Comparison of ENCODE assay signal across 18 mouse cellular contexts in genomic region chr2:116105179-116105578, GRCm38 (mm10). TPM values are rescaled to one million over a fixed set of nuclear protein-coding genes. Genes with fewer than 3 reads are reported as not detected.
DNase-seq lines count a peak whose midpoint lies in the region; ATAC-seq and TF ChIP-seq lines count a peak whose summit lies in the region.
"Had no signal": no experiment of that assay in that cellular context is flagged by ENCODE, and none has a peak within 500 bp of the region (broad histone marks: within the 10 kb centered on the region; RNA-seq: fewer than 3 reads in every experiment).

No protein-coding gene starts in this region.

- no peaks in the 10 kb centered on the region for H3K27me3 ChIP-seq in heart, adult 2 months (ENCODE audit: control insufficient read depth, insufficient read depth, low read length)
- H3K27me3 ChIP-seq in heart, embryonic 12.5 days (replicated peaks) = no peaks in the 10 kb centered on the region
- H3K27me3 ChIP-seq in CH12.LX (replicated peaks) = no peaks in the 10 kb centered on the region
- H3K27me3 ChIP-seq: embryonic facial prominence, embryonic 12.5 days; forebrain, embryonic 13.5 days; liver, embryonic 15.5 days; stomach, embryonic 15.5 days had no signal

- no peak overlapping the region for H3K9ac ChIP-seq in heart, adult 2 months (ENCODE audit: low read depth, low read length)
- no peak overlapping the region for H3K9ac ChIP-seq in heart, embryonic 12.5 days
- no peak overlapping the region for H3K9ac ChIP-seq in CH12.LX (ENCODE audit: insufficient read depth, low read depth)
- H3K9ac ChIP-seq: embryonic facial prominence, embryonic 12.5 days; forebrain, embryonic 13.5 days; liver, embryonic 15.5 days; stomach, embryonic 15.5 days had no signal

- no peak for TF ChIP-seq POLR2A in heart, adult 2 months (IDR thresholded peaks at IDR 0.05; ENCODE audit: insufficient read depth, low read depth, low read length)
- TF ChIP-seq POLR2A in CH12.LX (IDR thresholded peaks at IDR 0.05; ENCODE audit: low read depth, low read length) = no peak

- H3K9me3 ChIP-seq in heart, embryonic 12.5 days (replicated peaks) = peaks cover 4% of the 10 kb centered on the region; the same call in 1 of the 2 replicates
- no peaks in the 10 kb centered on the region for H3K9me3 ChIP-seq in CH12.LX (replicated peaks; ENCODE audit: low read length)
- H3K9me3 ChIP-seq: embryonic facial prominence, embryonic 12.5 days; forebrain, embryonic 13.5 days; liver, embryonic 15.5 days; stomach, embryonic 15.5 days had no signal

- no peak overlapping the region for H3K27ac ChIP-seq in heart, adult 2 months
- H3K27ac ChIP-seq in heart, embryonic 12.5 days (ENCODE audit: poor library complexity, severe bottlenecking) = no peak overlapping the region
- no peak overlapping the region for H3K27ac ChIP-seq in CH12.LX (ENCODE audit: insufficient read depth, low read depth)
- H3K27ac ChIP-seq: embryonic facial prominence, embryonic 12.5 days; forebrain, embryonic 13.5 days; liver, embryonic 15.5 days; stomach, embryonic 15.5 days had no signal

- no peak for ATAC-seq in heart, embryonic 12.5 days (ENCODE audit: insufficient number of reproducible peaks, low FRiP score)
- ATAC-seq: forebrain, embryonic 13.5 days had no signal

- intact Hi-C loops in heart, adult 2 months (cut with DNase I) = loop anchor here (2.0 to 10.0 kb wide), 3 partner anchors 590 to 1840 kb away; no protein-coding TSS in a partner anchor

- H3K4me1 ChIP-seq in heart, adult 2 months (ENCODE audit: control insufficient read depth, insufficient read depth, low read length) = no peaks in the 10 kb centered on the region
- H3K4me1 ChIP-seq in heart, embryonic 12.5 days (replicated peaks) = 0 out of 2 replicates have a peak, but pooled peaks cover 3% of the 10 kb centered on the region
- H3K4me1 ChIP-seq in CH12.LX (ENCODE audit: control insufficient read depth in 1 of 2, insufficient read depth in 2 of 2) = no peaks in the 10 kb centered on the region; a peak in 1 of 4 replicates
- H3K4me1 ChIP-seq: embryonic facial prominence, embryonic 12.5 days; liver, embryonic 15.5 days; stomach, embryonic 15.5 days had no signal

- 38% methylated on average over 3 of the region's 3 CpGs for WGBS in heart, adult 2 months
- 51% methylated on average over 3 of the region's 3 CpGs for WGBS in heart, embryonic 12.5 days

- TF ChIP-seq EP300 in heart, adult 2 months (IDR thresholded peaks at IDR 0.05; ENCODE audit: insufficient read depth, low read depth, low read length) = no peak
- no peak for TF ChIP-seq EP300 in CH12.LX (IDR thresholded peaks at IDR 0.05; ENCODE audit: low read length)

- no peaks in the 10 kb centered on the region for H3K36me3 ChIP-seq in heart, adult 2 months (ENCODE audit: control insufficient read depth, insufficient read depth, low read length)
- H3K36me3 ChIP-seq in heart, embryonic 12.5 days = no peaks in the 10 kb centered on the region
- H3K36me3 ChIP-seq in CH12.LX (replicated peaks in 1 of 2; ENCODE audit: control insufficient read depth in 1 of 2, insufficient read depth in 1 of 2, low read length in 1 of 2) = no peaks in the 10 kb centered on the region
- H3K36me3 ChIP-seq: embryonic facial prominence, embryonic 12.5 days; liver, embryonic 15.5 days; stomach, embryonic 15.5 days had no signal

- H3K79me2 ChIP-seq in heart, adult 2 months (replicated peaks; ENCODE audit: control insufficient read depth, insufficient read depth, low read length) = no peaks in the 10 kb centered on the region
- H3K79me2 ChIP-seq in CH12.LX (replicated peaks; ENCODE audit: control insufficient read depth, extremely low read depth, insufficient read depth, poor library complexity, severe bottlenecking) = no peaks in the 10 kb centered on the region

- no peak overlapping the region for H3K4me3 ChIP-seq in heart, adult 2 months
- H3K4me3 ChIP-seq in heart, embryonic 12.5 days = no peak overlapping the region
- no peak overlapping the region for H3K4me3 ChIP-seq in CH12.LX (replicated peaks in 1 of 3; ENCODE audit: low read depth in 2 of 3, low read length in 2 of 3, poor library complexity in 1 of 3)
- H3K4me3 ChIP-seq: embryonic facial prominence, embryonic 12.5 days; forebrain, embryonic 13.5 days; liver, embryonic 15.5 days; stomach, embryonic 15.5 days had no signal

- in situ Hi-C loops in CH12.LX (cut with MboI; ENCODE audit: low pct_ligation_motif_present, low pct_unique_long_range_greater_than_20kb, low sequenced_read_pairs) = loop anchor here (10.0 kb wide), 1 partner anchor 590 kb away; no protein-coding TSS in a partner anchor

- TF ChIP-seq RAD21 in CH12.LX (IDR thresholded peaks at IDR 0.05; ENCODE audit: low read depth, low read length) = peak; percentile 17

- H3K4me2 ChIP-seq in heart, embryonic 12.5 days = no peak overlapping the region
- H3K4me2 ChIP-seq in CH12.LX (ENCODE audit: insufficient read depth, low read depth, poor library complexity, severe bottlenecking) = no peak overlapping the region
- H3K4me2 ChIP-seq: embryonic facial prominence, embryonic 12.5 days; forebrain, embryonic 13.5 days; liver, embryonic 15.5 days; stomach, embryonic 15.5 days had no signal

- dilution Hi-C loops in CH12.LX (cut with MboI; ENCODE audit: extremely low pct_ligation_motif_present, extremely low pct_unique_long_range_greater_than_20kb, low sequenced_read_pairs) = no loop called here

- no peak for DNase-seq in heart, adult 2 months
- peak; percentile 2 to 29 for DNase-seq in kidney, postnatal 36 days
- DNase-seq in kidney, adult 11 months = no peak
- no peak for DNase-seq in CH12.LX (ENCODE audit: extremely low read depth)
- DNase-seq in NIH3T3 (ENCODE audit: low read depth) = peak; percentile 46
- DNase-seq in liver = no peak
- DNase-seq: adrenal gland, adult 2 months; cerebellum, adult 9-10 months; layer of hippocampus, adult 9-11 months; left cerebral cortex, postnatal 4 days; thymus, postnatal 14 days had no signal

- peak; percentile 62 for TF ChIP-seq CTCF in heart, adult 2 months (IDR thresholded peaks at IDR 0.05)
- peak in 1 of 2 experiments; percentile 4; a peak in 1 of 4 replicates for TF ChIP-seq CTCF in CH12.LX (conservative IDR thresholded peaks at IDR 0.05 in 1 of 2, IDR thresholded peaks at IDR 0.05 in 1 of 2; ENCODE audit: low read depth in 2 of 2, low read length in 2 of 2)

TF ChIP-seq in CH12.LX, 34 proteins besides CTCF, POLR2A, EP300 and RAD21:
- TF ChIP-seq ELF1 (IDR thresholded peaks at IDR 0.05; ENCODE audit: low read depth, low read length) (no peak), ZNF384 (IDR thresholded peaks at IDR 0.05; ENCODE audit: low read depth, low read length) (peak; percentile 46; the same call in 1 of the 2 replicates)

RNA-seq across cellular contexts. Expression of gene Meis2, which starts 39.5 kb away (rescaled TPM):
- 10 to 100 TPM; 24.9 to 30.4 TPM for total RNA-seq in heart, adult 2 months (2021)
- polyA plus RNA-seq in heart, adult 2 months (2012; rRNA removed) = 16.9 and 22.4 TPM in 2 replicates
- 49.9 and 52.9 TPM in 2 replicates for polyA plus RNA-seq in heart, embryonic 12.5 days (2016; fragmentation: Nextera tagmentation; extraction: Ambion mirVana)
- not detected in 2 replicates for total RNA-seq in CH12.LX (2012; rRNA removed)
- 0.08 TPM in 1 of 2 replicates, not detected in the other for total RNA-seq in CH12.LX (2014; rRNA removed)
- polyA plus RNA-seq in CH12.LX (2012; ENCODE audit: insufficient read length, low read depth) = not detected in 2 replicates
- total RNA-seq: megakaryocyte progenitor cell, adult 5-6 weeks; monocyte, adult 5-6 weeks had no signal

Comparison
In these comparisons a context has a peak if more than half of its experiments do, and no peak if none do; other contexts are left out.
1. DNase-seq: peak in kidney, postnatal 36 days (2 of 2) and NIH3T3 (single experiment); none in heart, adult 2 months (0 of 2), kidney, adult 11 months (single experiment), CH12.LX (single experiment) and liver (single experiment).
2. RNA of gene Meis2, which starts 39.5 kb away (polyA plus RNA-seq): 49.9 to 52.9 TPM in heart, embryonic 12.5 days and 16.9 to 22.4 TPM in heart, adult 2 months; not detected in CH12.LX; every median in the first group is over 10 times any median in the second.